Mouse (Mus musculus) lung, adult 2 months (tissue): ENCODE results near the gene Nek8.

Experiments used
- CTCF ChIP-seq: fragments of 200-500 bp; IDR thresholded peaks from 2 replicates; pipeline ENCODE4 v1.5.1; 2011; ENCODE audit warnings: mild to moderate bottlenecking, low read length, control low read depth; ENCODE audit not compliant: insufficient read depth
- POLR2A ChIP-seq: fragments of 200-500 bp; IDR thresholded peaks from 2 replicates; pipeline ENCODE4 v1.6.1; 2011; ENCODE audit warnings: low read depth, mild to moderate bottlenecking, control low read depth, low read length, borderline replicate concordance; ENCODE audit errors: extremely low read depth

GRCm38 (mm10) chr11:78178859-78179437 is 2.5 kb upstream of the Nek8 start:
- TF ChIP-seq CTCF, result no peak
- no peak for TF ChIP-seq POLR2A
